Mouse (Mus musculus): ENCODE data around the gene Atp6v1b1.

- TF ChIP-seq CTCF (IDR thresholded peaks at IDR 0.05; ENCODE audit: insufficient read depth, low read depth, low read length), result no peak
- TF ChIP-seq POLR2A (IDR thresholded peaks at IDR 0.05; ENCODE audit: insufficient read depth, low read depth, low read length), result no peak
Observed at GRCm38 (mm10) chr6:83737311-83737710, 5.5 kb upstream of the Atp6v1b1 start.
